Mouse (Mus musculus) megakaryocyte, embryonic 14.5 days (primary cell): ENCODE results near the gene Agap1. TPM values are rescaled to one million over a fixed set of nuclear protein-coding genes. Genes with fewer than 3 reads are reported as not detected.

Experiments used
- H3K27me3 ChIP-seq: replicated peaks from 2 replicates; pipeline ENCODE3; 2012; ENCODE audit warnings: inconsistent platforms
- H3K36me3 ChIP-seq: replicated peaks from 2 replicates; pipeline ENCODE3; 2012; ENCODE audit warnings: low read length, inconsistent platforms, mixed read lengths
- H3K4me1 ChIP-seq: 2 replicates; pipeline ENCODE4 v1.6.1; 2012; ENCODE audit warnings: inconsistent platforms
- H3K4me3 ChIP-seq: replicated peaks from 2 replicates; pipeline ENCODE3; 2012; ENCODE audit warnings: moderate library complexity, mild to moderate bottlenecking, inconsistent platforms
- H3K9me3 ChIP-seq: 2 replicates; pipeline ENCODE4 v1.6.1; 2012; ENCODE audit warnings: inconsistent platforms
- FLI1 ChIP-seq: IDR thresholded peaks from 2 replicates; pipeline ENCODE4 v1.6.1; 2012; ENCODE audit warnings: low read length, inconsistent platforms, mixed read lengths
- GATA1 ChIP-seq: IDR thresholded peaks from 3 replicates; pipeline ENCODE4 v1.6.1; 2012; ENCODE audit warnings: mixed read lengths, low read length, inconsistent platforms, borderline replicate concordance
- polyA plus RNA-seq: library from polyadenylated mRNA; stranded (reverse); fragments of >175 nt; gene quantifications from 2 replicates; pipeline ENCODE4 v1.2.3, GENCODE M21; 2012; ENCODE audit warnings: low replicate concordance; ENCODE audit not compliant: insufficient read depth

Agap1 gene
- polyA plus RNA-seq, 1 experiment: 3.4 TPM

DNA sequence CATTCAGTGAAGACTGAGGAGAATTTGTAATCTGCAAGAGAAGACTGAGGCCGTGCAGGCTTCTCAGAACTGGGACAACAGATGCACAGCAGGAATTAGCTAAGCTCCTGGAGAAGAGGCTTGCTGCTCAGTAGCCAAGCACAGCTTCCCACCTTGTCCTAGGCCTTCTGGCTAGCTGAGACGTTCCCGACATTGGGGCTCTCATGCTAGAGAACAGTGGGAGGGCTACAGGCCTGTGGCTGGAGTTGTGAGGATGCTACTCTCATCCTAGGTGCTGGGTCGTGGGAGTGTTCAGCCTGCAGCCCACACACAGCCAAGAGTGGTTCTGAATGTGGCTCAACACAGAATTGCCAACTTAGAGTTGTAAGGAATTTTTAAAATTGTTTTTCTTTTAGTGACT, 133.5 kb downstream of the Agap1 start:
- H3K4me1 ChIP-seq: no peaks in the 10 kb centered on the region
- peaks cover 42% of the 10 kb centered on the region for H3K27me3 ChIP-seq
- peaks cover 22% of the 10 kb centered on the region for H3K9me3 ChIP-seq
- H3K36me3 ChIP-seq: peaks cover 2% of the 10 kb centered on the region
- H3K4me3 ChIP-seq: no peak overlapping the region
- TF ChIP-seq GATA1 (no peak), FLI1 (no peak)

DNA sequence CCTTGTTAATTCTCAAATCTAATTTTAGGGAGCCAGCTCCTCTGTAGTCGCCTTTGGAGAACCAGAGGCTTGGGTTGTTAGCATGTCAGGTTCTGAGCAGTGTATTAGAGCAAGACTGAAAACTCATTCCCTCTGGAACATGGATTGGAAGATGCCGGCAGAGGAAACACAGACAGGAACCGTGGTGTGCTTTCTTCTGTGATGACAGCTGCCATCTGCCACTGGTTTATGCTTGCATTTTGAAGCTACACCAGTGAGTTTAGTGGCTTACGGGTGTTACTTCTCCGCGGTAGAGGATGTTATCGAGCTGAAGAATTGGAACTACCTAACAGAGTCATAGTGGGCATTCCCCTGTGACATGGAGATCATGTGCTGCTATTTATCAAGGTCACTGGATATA, 136.4 kb downstream of the Agap1 start:
- Histone ChIP-seq H3K9me3 (peaks cover 28% of the 10 kb centered on the region), H3K27me3 (peaks cover 29% of the 10 kb centered on the region), H3K4me3 (no peak overlapping the region), H3K4me1 (no peaks in the 10 kb centered on the region), H3K36me3 (peaks cover 2% of the 10 kb centered on the region)
- TF ChIP-seq GATA1 (no peak), FLI1 (no peak)

DNA sequence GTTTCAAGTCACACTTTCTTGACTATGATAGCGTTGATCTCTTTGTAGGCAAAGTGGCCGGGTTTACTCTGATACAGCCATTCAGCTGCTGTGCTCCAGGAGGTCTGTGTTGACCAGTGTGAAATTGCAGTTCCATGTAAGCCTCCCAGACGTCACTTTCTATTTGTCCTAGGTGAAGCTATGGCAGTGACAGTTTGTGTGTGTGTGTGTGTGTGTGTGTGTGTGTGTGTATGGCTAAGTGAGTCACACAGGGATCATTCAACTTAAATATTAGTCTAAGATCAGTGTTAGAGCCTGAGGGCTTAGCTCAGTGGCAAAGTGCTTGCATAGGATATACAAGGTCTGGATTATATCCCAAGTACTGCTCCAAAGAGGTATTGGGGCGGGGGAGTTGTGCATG, 138.6 kb downstream of the Agap1 start:
- no peak for TF ChIP-seq GATA1
- TF ChIP-seq FLI1: no peak
- Histone ChIP-seq H3K27me3 (peaks cover 17% of the 10 kb centered on the region), H3K4me3 (no peak overlapping the region), H3K9me3 (peaks cover 28% of the 10 kb centered on the region), H3K4me1 (no peaks in the 10 kb centered on the region), H3K36me3 (peaks cover 2% of the 10 kb centered on the region)

DNA sequence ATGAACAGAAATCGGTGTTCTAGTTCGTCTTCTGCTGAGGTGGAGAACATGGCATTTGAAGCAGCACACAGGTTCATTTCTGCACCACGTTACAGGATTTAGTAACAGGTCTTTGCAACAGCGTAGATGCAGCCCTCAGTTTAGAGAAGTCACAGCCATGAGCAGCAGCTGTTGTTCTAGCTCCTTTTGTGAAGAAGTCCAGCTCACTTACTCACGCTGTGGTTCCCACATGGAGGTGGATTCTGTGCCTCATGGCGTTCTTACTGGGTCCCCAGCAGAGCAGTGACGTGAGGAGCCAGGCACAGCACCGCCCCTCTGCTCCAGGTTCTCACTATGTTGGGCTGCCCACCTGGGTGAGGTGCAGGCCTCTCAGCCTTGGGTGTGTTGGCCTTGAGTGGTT, 140.4 kb downstream of the Agap1 start:
- Histone ChIP-seq H3K9me3 (peaks cover 28% of the 10 kb centered on the region), H3K4me3 (no peak overlapping the region), H3K4me1 (peaks cover 6% of the 10 kb centered on the region; the same call in 1 of the 2 replicates), H3K27me3 (peaks cover 18% of the 10 kb centered on the region), H3K36me3 (peaks cover 2% of the 10 kb centered on the region)
- TF ChIP-seq FLI1: no peak
- no peak for TF ChIP-seq GATA1

DNA sequence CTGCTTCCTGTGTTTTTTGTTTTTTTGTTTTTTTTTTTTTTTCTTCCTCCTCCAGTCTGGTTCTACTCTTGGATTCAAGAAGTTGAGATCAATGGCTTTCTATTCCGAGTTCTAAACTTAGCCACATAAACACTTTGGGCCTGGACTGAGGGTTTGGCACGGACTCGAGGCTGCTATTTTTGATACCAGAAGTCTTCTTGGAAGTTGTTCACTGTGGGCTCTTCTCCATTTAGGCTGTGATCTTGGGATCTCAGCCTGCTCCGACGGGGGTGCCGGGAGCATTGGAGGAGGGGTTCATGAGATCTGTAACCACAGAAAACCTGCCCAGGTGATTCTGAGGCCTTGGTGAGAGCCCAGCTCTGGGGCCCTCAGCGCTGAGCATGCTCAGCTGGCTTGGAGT, 140.8 kb downstream of the Agap1 start:
- peaks cover 10% of the 10 kb centered on the region; the same call in 1 of the 2 replicates for H3K4me1 ChIP-seq
- TF ChIP-seq FLI1 (no peak), GATA1 (no peak)
- H3K9me3 ChIP-seq: peaks cover 28% of the 10 kb centered on the region
- peaks cover 22% of the 10 kb centered on the region for H3K27me3 ChIP-seq
- H3K4me3 ChIP-seq: no peak overlapping the region
- peaks cover 2% of the 10 kb centered on the region for H3K36me3 ChIP-seq

DNA sequence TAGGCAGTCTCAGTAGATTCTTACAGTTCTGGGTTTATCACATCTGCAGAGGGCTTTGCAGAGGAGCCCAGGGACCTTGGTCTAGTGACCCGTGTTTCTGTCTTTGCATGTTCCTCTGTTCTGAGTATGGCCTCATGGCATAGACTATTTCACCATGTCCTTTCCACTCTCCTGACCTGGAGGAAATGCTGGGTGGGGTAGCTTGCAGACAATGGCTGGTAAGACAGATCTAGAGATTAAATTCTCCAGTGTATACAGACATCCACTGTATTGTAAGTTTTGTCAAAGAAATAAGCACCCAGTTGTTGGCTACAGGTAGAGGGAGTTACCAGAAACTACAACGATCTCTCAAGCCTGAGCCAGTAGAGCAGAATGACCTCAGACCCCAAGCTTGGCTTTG, 141.6 kb downstream of the Agap1 start:
- no peak overlapping the region for H3K4me3 ChIP-seq
- H3K36me3 ChIP-seq: peaks cover 2% of the 10 kb centered on the region

DNA sequence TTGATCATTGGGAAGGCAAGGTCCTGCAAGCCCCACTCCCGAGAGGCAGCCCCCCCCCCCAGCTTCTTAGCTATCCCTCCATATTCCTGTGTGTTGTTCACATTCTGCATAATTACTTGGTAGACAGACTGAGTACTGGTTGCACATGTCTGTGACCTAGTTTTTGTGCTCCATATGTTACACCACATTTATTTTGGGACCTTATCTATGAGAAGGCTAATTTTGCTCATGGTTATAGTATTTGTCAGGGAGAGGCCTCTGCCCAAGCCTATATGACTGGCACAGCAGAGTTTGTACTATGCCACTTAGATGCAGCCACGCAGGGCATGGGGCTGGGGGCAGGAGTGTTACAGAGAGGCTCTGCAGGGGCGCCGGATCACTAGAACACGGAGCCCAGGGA, 144.3 kb downstream of the Agap1 start:
- H3K9me3 ChIP-seq: 0 out of 2 replicates have a peak, but pooled peaks cover 4% of the 10 kb centered on the region
- no peak for TF ChIP-seq GATA1
- no peak for TF ChIP-seq FLI1
- H3K36me3 ChIP-seq: no peaks in the 10 kb centered on the region
- peaks cover 18% of the 10 kb centered on the region; the same call in 1 of the 2 replicates for H3K4me1 ChIP-seq
- H3K27me3 ChIP-seq: peaks cover 46% of the 10 kb centered on the region
- H3K4me3 ChIP-seq: no peak overlapping the region

More for the DNA sequence above, 141.6 kb downstream of the Agap1 start:
- peaks cover 22% of the 10 kb centered on the region for H3K9me3 ChIP-seq
- peaks cover 10% of the 10 kb centered on the region; the same call in 1 of the 2 replicates for H3K4me1 ChIP-seq
- no peak for TF ChIP-seq FLI1
- no peak for TF ChIP-seq GATA1
- peaks cover 24% of the 10 kb centered on the region for H3K27me3 ChIP-seq

DNA sequence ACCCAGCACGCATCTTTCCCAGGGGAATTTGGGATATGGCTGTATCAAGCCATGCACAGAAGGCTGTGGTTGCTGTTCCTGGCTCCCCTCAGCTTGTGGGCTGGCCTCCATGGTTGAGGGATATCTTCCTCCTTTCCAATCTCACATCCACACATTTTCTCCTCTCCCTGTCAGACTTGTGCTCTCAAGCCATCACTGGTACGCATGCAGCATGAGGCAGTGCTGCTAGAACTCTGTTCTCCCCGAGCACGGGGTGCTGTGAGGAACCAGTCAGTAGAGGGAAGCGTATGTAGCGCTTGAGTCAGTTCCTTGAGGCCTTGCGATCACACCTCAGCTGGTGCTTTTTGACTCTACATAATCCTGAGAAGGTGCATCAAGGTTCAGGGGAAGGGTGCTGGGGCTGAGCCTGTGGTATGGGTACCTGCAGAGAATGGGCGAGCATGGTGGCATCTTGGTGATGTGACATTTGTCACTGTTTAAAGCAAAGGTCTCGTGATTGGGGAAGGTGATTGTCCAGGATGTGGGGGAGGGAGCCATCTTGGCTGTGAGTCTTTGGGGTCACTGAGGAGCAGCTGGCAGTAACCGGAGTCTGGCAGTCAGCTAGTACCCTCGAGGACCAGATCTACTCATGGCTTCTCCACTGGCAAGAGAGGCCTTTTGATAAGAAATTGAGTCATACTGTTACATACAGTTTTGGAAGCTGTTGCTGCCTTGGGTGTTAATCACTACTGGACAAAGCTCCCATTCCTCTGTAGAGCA, 145.6 kb downstream of the Agap1 start:
- Histone ChIP-seq H3K27me3 (peaks cover 47% of the 10 kb centered on the region), H3K4me1 (peaks cover 18% of the 10 kb centered on the region; the same call in 1 of the 2 replicates), H3K9me3 (no peaks in the 10 kb centered on the region), H3K4me3 (no peak overlapping the region), H3K36me3 (no peaks in the 10 kb centered on the region)
- TF ChIP-seq FLI1 (no peak), GATA1 (no peak)

DNA sequence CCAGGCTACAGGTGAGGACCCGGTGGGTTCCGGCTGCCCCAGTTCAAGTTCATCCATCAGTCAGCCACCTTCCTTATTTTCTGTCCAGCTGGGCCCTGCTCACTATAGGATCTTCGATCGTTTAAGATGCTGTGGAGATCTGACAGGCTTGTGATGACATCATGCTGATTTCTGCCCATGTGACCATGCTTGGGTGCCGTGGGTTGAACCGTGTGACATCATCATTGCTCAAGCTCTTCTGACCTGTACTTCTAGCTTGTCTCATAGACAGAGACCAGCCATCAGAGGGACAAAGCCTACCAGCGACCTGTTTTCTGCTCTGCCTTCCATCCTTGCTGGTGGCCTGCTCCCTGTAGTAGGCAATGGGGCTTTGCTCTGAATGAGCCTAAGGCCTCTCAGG, 146.7 kb downstream of the Agap1 start:
- peaks cover 18% of the 10 kb centered on the region; the same call in 1 of the 2 replicates for H3K4me1 ChIP-seq
- TF ChIP-seq FLI1 (no peak), GATA1 (no peak)
- no peak overlapping the region for H3K4me3 ChIP-seq
- H3K36me3 ChIP-seq: no peaks in the 10 kb centered on the region
- peaks cover 47% of the 10 kb centered on the region for H3K27me3 ChIP-seq
- H3K9me3 ChIP-seq: no peaks in the 10 kb centered on the region

DNA sequence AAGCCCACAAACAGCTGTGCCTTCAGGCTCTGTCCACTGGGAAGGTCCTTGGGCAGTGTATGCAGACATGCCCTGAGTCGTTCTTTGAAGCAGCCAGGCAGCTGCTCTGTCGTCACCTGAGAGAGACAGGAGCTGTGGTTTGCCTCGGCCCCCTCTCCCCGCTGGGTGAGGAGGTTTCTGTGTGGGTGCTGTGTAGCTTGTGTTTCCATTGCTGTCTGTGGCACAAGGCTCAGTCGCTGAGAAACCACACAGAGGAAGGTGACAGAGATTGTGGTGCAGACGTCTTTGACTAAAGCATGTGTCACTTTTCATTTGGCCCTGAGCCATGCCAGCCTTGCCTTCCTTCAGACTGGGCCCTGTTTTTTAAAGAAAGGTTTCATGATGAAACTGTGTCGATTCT, 148.3 kb downstream of the Agap1 start:
- H3K9me3 ChIP-seq: no peaks in the 10 kb centered on the region
- H3K27me3 ChIP-seq: peaks cover 47% of the 10 kb centered on the region
- no peak for TF ChIP-seq GATA1
- no peak for TF ChIP-seq FLI1
- H3K4me1 ChIP-seq: peaks cover 18% of the 10 kb centered on the region; the same call in 1 of the 2 replicates
- no peaks in the 10 kb centered on the region for H3K36me3 ChIP-seq
- no peak overlapping the region for H3K4me3 ChIP-seq

DNA sequence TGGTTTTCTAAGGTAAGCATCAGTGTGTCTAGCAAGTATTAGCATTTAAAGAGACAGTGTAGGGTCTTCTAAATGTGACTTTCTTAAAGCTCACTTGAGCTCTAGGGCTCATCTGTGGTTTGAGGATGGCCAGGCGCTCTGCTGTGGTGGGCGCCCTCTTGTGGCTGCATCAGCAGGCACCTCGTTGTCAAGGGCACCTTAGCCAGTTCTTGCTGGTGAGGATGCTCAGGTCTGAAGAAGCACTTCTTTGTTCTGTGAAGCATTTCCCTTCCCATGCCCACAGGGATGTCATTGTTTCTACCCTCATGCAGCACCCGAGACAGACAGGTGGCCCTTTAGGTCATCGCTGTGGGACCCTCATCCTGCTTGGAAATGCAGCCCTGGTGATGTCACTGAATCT, 152.0 kb downstream of the Agap1 start:
- TF ChIP-seq GATA1 (no peak), FLI1 (no peak)
- Histone ChIP-seq H3K9me3 (0 out of 2 replicates have a peak, but pooled peaks cover 1% of the 10 kb centered on the region), H3K36me3 (peaks cover 4% of the 10 kb centered on the region), H3K4me3 (no peak overlapping the region), H3K27me3 (peaks cover 39% of the 10 kb centered on the region), H3K4me1 (peaks cover 18% of the 10 kb centered on the region)
